Mouse (Mus musculus) liver, adult 2 months (tissue): ENCODE measurements around the gene Gtpbp8.

Source experiments
- CTCF ChIP-seq: fragments of 200-500 bp; IDR thresholded peaks from 2 replicates; pipeline ENCODE4 v1.5.1; 2011; ENCODE audit warnings: low read depth, low read length, control low read depth
- POLR2A ChIP-seq: fragments of 200-500 bp; IDR thresholded peaks from 2 replicates; pipeline ENCODE4 v1.6.1; 2011; ENCODE audit warnings: low read length, control low read depth; ENCODE audit not compliant: insufficient read depth; ENCODE audit errors: extremely low read depth

DNA sequence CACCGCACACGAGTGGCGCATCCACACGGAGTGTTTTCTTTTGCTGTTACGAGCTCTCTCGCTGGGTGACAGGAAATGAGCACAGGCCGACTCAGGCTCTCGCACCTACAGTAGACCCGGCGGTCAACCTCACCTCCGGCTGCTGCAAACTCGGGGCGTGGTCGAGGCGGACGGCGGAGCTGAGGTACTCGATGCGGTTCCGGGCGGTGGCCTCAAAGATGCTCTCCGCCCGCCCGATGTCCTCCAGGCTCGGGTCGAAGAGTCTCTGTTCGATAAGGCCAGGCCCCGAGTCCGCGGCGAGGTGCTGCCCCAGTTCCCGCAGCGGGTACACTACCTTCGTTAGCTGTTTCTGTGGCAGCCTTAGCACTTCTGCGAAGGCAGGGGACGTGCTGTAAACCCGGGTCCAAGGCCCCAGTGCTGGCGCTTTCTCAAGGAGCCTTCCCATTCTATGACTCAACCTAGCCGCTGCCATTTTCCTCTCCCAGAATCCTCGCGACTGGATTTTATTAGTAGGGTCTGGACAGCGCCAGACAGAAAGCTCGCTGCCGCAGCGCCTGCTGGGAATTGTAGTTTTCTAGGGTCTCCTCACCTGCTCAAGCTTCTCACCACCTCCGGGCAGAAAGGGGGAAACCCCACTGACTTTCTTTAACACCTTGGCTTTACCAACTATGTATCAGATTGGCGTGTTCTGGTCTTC is at the start of gene Gtpbp8:
- TF ChIP-seq POLR2A (0 out of 2 replicates have a peak, but pooled peaks have one; percentile 48), CTCF (no peak)
